Mouse (Mus musculus): Measurements from ENCODE around the gene Zbtb11. TPM values are rescaled to one million over a fixed set of nuclear protein-coding genes. Genes with fewer than 3 reads are reported as not detected.

Zbtb11 gene
- polyA plus RNA-seq, 1 experiment from 2014 or later: 17.6 TPM

DNA sequence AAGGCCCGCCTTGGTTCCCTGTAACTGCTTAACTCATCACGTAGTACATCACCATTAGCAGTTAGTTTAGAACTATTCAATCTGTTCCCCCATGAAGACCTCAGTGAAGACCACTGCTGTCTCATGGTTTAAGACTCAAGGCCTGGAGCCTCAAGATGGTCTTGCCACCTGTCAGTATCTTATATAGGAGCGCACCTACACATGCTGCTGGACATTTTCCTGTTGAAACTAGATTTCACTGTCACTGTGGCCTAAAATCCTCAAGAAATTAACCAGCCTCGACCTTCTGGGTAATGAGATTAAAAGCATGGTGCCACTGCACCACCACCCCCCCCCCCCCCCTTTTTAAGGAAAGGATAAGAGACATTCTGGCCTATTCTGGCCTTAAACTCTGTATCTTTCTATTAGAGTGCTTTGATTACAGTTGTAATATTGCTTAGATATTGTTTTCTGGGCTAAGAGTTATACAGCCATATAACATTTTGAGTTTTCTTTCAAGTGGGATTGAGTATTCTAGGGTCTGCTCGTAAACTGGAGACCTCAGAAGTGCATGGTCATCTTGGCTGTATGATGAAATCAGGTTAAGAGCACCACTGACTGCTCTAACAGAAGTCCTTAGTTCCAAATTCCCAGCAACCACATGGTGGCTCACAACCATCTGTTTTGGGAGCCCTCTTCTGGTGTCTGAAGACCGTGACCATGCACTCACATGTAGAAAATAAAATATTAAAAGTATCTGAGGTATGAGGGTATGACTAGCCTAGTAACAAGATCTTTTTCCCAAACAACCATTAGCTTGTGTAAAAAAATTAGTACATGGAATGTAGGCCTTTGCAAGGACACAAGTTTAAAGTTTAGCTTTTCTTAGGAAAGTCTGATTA, 1.7 kb upstream of the Zbtb11 start:
- peak overlapping the region; percentile 99; the same call in 1 of the 2 replicates for H3K4me3 ChIP-seq
- peaks cover 51% of the 10 kb centered on the region for H3K36me3 ChIP-seq
- ATAC-seq: no peak
- peak overlapping the region; percentile 86 for H3K4me2 ChIP-seq
- H3K9ac ChIP-seq: no peak overlapping the region
- peak overlapping the region; percentile 58 for H3K27ac ChIP-seq
- no peaks in the 10 kb centered on the region for H3K27me3 ChIP-seq (replicated peaks)
- peaks cover 71% of the 10 kb centered on the region for H3K4me1 ChIP-seq
- WGBS (ENCODE audit: insufficient replicate concordance): 60% methylated on average over 6 of the region's 6 CpGs
- no peaks in the 10 kb centered on the region for H3K9me3 ChIP-seq (replicated peaks)

DNA sequence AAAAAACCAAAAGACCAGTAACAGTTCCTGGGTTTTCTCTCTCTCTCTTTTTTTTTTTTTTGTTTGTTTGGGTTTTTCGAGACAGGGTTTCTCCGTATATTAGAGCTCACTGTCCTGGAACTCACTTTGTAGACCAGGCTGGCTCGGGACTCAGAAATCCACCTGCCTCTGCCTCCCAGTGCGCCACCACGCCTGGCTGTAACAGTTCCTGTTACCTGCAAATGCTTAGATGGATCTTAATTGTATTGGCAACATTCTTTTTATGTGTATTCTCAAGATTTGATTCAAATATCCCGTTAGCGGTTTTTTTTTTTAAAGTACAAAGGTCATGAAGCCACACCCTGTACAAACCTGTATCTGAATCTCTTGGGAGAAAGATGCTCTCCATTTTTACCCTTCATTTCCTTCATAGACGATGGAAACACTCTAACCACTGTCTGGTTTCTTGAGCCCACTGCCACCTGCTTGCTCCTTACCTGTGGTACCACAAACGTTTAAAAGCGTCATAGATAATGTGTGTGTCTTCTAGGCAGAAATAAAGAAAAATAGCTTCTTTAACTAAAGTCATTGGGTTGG, 969 bp upstream of the Zbtb11 start:
- H3K27me3 ChIP-seq (replicated peaks): no peaks in the 10 kb centered on the region
- H3K36me3 ChIP-seq: peaks cover 47% of the 10 kb centered on the region
- peaks cover 66% of the 10 kb centered on the region for H3K4me1 ChIP-seq
- no peaks in the 10 kb centered on the region for H3K9me3 ChIP-seq (replicated peaks)
- ATAC-seq: no peak
- H3K27ac ChIP-seq: peak overlapping the region; percentile 92
- peak overlapping the region; percentile 97 for H3K9ac ChIP-seq
- H3K4me3 ChIP-seq: peak overlapping the region; percentile 99
- H3K4me2 ChIP-seq: peak overlapping the region; percentile 86
- 38% methylated on average over 10 of the region's 10 CpGs for WGBS (ENCODE audit: insufficient replicate concordance)

DNA sequence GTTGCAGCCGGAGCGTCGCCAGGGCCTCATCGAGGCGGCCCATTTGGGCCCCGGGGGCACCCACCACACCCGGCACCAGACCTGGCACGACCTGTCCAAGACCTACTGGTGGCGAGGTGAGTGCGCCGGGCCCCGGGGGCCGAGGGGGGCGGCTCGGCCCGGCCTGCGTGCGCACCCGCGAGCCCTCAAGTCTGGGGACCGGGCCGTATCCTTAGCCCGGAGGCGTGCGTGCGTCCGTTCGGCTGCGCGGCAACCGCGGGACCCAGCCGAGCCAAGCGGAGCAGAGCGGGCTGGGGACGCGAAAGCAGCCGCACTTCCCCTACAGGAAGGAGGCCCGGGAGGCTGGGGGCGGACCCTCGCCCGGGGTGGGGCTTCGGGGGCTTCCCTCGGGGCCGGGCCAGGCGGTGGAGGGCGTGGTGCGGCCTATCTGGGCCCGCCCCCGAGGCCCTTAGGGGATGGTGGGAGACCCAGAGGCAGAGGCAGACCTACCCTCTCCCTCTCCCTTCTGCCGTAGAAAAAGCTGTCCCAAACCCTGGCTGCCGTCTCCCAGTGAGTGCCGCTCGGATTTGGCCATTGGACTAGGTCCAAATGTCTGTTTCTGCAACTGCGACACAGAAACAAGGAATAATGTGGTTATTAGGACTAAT, 696 bp downstream of the Zbtb11 start:
- Histone ChIP-seq H3K9me3 (replicated peaks) (no peaks in the 10 kb centered on the region), H3K27me3 (replicated peaks) (no peaks in the 10 kb centered on the region), H3K4me1 (peaks cover 52% of the 10 kb centered on the region), H3K4me2 (peak overlapping the region; percentile 86), H3K36me3 (peaks cover 45% of the 10 kb centered on the region), H3K9ac (peak overlapping the region; percentile 97), H3K27ac (peak overlapping the region; percentile 92), H3K4me3 (peak overlapping the region; percentile 99)
- peak; percentile 87 for ATAC-seq
- under 1% methylated on average over 55 of the region's 55 CpGs for WGBS (ENCODE audit: insufficient replicate concordance)

DNA sequence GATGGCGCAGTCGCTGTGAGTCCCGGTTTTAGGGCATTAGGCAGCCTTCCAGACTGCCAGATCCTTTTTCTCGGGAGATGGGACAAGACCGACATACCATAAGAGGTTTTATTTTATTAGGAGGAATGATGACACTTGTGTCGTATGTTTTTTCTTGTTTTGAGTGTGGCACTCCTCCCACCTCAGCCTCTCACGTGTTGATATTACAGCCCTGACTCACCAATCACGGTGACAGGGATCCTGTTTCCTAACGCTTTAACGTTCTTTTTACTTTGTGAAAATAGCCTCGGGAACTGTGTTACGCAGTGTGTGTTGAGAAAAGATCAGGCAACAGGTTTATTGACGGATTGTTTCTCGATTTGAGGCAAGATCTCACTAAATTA, 1.2 kb downstream of the Zbtb11 start:
- Histone ChIP-seq H3K9me3 (replicated peaks) (no peaks in the 10 kb centered on the region), H3K4me2 (peak overlapping the region; percentile 86), H3K36me3 (peaks cover 40% of the 10 kb centered on the region), H3K9ac (peak overlapping the region; percentile 97), H3K4me1 (peaks cover 47% of the 10 kb centered on the region), H3K27me3 (replicated peaks) (no peaks in the 10 kb centered on the region), H3K4me3 (peak overlapping the region; percentile 99), H3K27ac (peak overlapping the region; percentile 92)
- 8% methylated on average over 14 of the region's 14 CpGs for WGBS (ENCODE audit: insufficient replicate concordance)
- ATAC-seq: 0 out of 2 replicates have a peak, but pooled peaks have one; percentile 12

DNA sequence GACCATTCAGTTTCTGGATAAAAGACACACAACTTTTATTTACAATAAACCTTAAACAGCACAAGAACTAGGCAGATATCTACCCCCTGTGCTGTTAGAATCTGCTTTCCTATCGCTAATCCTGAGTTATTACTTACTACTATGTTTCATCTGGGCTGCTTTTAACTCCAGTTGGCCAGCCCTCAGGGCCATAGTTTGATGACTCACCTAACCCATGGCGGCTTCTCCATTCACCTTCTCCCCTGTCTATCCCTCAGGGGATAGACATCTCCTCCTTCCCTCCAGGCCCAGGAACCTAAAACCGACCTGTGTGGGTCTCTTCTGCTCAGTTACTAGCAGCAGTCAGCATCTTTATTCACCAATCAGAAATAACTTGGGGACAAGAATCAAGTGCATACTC, 12.3 kb downstream of the Zbtb11 start:
- no peak for ATAC-seq
- H3K9me3 ChIP-seq (replicated peaks): no peaks in the 10 kb centered on the region
- H3K27ac ChIP-seq: no peak overlapping the region
- WGBS (ENCODE audit: insufficient replicate concordance): 82% methylated on average over 3 of the region's 3 CpGs
- no peak overlapping the region for H3K9ac ChIP-seq
- no peak overlapping the region for H3K4me3 ChIP-seq
- no peak overlapping the region for H3K4me2 ChIP-seq
- H3K4me1 ChIP-seq: no peaks in the 10 kb centered on the region
- H3K36me3 ChIP-seq: peaks cover 82% of the 10 kb centered on the region
- H3K27me3 ChIP-seq (replicated peaks): no peaks in the 10 kb centered on the region

DNA sequence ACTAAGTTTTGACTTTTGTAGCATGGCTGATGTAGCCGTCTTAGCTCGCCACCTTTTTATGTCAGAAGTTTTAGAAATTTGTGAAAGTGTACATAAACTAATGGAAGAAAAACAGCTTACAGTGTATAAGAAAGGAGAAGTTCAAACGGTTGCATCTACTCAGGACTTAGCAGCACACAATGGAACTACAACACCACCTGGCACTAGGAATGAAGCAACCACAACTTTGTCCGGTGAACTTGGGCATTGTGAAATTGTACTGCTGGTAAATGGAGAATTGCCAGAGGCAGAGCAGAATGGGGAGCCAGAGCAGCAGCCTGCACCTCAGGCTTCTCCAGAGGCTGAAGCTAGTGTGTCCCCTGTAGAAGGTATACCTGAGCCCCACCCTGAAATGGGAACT, 16.6 kb downstream of the Zbtb11 start:
- H3K9me3 ChIP-seq (replicated peaks): no peaks in the 10 kb centered on the region
- H3K36me3 ChIP-seq: peaks cover 86% of the 10 kb centered on the region
- no peak overlapping the region for H3K27ac ChIP-seq
- no peak for ATAC-seq
- no peaks in the 10 kb centered on the region for H3K27me3 ChIP-seq (replicated peaks)
- H3K4me1 ChIP-seq: no peaks in the 10 kb centered on the region
- H3K4me2 ChIP-seq: no peak overlapping the region
- H3K9ac ChIP-seq: no peak overlapping the region
- no peak overlapping the region for H3K4me3 ChIP-seq
- 77% methylated on average over 4 of the region's 4 CpGs for WGBS (ENCODE audit: insufficient replicate concordance)

DNA sequence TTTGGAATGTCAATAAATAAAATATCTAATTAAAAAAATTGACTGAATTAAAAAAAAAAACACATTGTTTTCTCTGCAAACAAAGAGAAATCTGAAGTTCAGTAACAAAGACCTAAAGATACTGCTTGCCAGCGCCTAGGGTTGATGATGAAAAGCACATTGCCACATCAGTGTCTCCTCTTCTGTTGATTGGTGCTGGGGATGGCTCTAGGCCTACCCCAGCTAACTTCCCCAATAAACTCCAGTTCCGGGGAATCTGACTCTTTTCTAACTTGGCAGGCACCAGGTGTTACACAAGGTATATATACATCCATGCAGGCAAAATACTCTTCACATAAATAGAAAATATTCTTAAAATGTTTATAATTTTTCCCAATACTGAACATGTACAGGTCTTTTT, 20.6 kb downstream of the Zbtb11 start:
- Histone ChIP-seq H3K9me3 (replicated peaks) (no peaks in the 10 kb centered on the region), H3K27me3 (replicated peaks) (no peaks in the 10 kb centered on the region), H3K4me1 (no peaks in the 10 kb centered on the region), H3K4me3 (no peak overlapping the region), H3K9ac (no peak overlapping the region), H3K36me3 (peaks cover 91% of the 10 kb centered on the region), H3K4me2 (no peak overlapping the region), H3K27ac (no peak overlapping the region)
- 92% methylated on average over 2 of the region's 2 CpGs for WGBS (ENCODE audit: insufficient replicate concordance)
- no peak for ATAC-seq

DNA sequence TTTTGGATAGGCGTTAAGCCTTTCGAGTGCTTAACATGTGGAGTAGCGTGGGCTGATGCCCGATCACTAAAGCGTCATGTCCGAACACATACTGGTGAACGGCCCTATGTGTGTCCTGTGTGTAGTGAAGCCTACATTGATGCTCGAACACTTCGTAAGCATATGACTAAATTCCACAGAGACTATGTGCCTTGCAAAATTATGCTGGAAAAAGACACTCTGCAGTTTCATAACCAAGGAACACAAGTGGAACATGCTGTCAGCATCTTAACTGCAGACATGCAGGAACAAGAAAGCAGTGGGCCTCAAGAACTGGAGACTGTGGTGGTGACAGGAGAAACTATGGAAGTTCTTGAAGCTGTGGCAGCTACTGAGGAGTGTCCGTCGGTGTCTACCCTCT, 33.1 kb downstream of the Zbtb11 start:
- WGBS (ENCODE audit: insufficient replicate concordance): 92% methylated on average over 11 of the region's 11 CpGs
- no peak for ATAC-seq
- peaks cover 86% of the 10 kb centered on the region for H3K36me3 ChIP-seq

DNA sequence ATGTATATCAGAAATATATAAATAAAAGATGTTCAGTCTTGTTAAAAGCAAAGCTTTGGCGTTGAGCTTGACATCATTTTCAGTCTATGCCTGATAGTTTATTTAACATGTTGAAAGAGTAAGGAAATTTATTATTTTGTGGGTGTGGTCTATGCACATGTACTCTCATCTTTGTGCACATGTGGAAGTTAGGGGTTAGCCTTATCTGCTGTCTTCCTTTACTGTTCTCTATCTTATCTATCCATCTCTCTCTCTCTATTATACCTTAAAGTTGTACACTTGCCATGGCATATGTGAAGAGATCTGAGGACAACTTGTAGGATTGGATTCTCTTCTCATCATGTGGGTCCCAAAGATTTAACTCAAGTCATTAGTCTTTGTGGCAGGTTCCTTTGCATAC, 35.2 kb downstream of the Zbtb11 start:
- H3K4me3 ChIP-seq: no peak overlapping the region
- H3K9me3 ChIP-seq (replicated peaks): no peaks in the 10 kb centered on the region
- no peaks in the 10 kb centered on the region for H3K4me1 ChIP-seq
- H3K27me3 ChIP-seq (replicated peaks): no peaks in the 10 kb centered on the region
- no peak overlapping the region for H3K9ac ChIP-seq
- peaks cover 85% of the 10 kb centered on the region for H3K36me3 ChIP-seq
- no peak overlapping the region for H3K4me2 ChIP-seq
- H3K27ac ChIP-seq: no peak overlapping the region
- no peak for ATAC-seq
- 83% methylated on average over 1 of the region's 1 CpGs for WGBS (ENCODE audit: insufficient replicate concordance)

More for the DNA sequence above, 33.1 kb downstream of the Zbtb11 start:
- H3K9ac ChIP-seq: no peak overlapping the region
- no peak overlapping the region for H3K4me3 ChIP-seq
- H3K9me3 ChIP-seq (replicated peaks): no peaks in the 10 kb centered on the region
- H3K27ac ChIP-seq: no peak overlapping the region
- no peak overlapping the region for H3K4me2 ChIP-seq
- no peaks in the 10 kb centered on the region for H3K4me1 ChIP-seq
- H3K27me3 ChIP-seq (replicated peaks): no peaks in the 10 kb centered on the region

DNA sequence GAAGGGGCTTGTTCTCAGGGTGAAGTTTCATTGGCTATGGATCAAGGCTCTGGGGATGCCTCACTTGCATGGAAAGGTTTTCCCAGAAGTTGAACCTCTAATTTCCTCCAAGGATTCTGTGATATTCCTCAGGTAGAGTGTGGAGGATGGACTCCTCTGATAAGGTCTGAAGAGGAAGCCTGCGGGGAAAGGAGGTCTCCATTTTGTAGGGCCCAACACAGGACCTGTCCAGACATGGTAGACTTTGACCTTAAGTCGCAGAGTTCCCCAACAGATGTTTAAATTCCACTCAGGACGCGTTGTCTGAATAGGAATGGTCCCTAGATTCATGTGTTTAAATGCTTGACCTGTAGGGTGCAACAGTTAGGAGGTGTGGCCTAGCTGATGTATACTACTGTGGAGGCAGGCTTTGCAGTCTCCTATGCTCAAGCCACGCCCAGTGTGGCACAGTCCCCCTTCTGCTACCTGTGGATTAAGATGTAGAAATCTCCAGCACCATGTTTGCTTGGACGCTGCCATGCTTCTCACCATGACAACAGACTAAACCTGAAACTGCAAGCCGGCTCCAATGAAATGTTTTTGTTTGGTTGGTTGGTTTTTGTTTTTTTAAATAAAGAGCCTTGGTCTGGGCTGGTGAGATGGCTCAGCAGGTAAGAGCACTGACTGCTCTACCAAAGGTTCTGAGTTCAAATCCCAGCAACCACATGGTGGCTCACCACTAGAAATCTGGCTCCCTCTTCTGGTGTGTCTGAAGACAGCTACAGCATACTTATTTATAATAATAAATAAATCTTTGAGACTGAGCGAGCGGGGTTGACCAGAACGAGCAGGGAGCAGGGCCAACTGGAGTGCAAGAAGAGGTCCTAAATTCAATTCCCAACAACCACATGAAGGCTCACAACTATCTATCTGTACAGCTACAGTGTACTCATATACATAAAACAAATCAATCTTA, 39.4 kb downstream of the Zbtb11 start:
- H3K9me3 ChIP-seq (replicated peaks): no peaks in the 10 kb centered on the region
- no peak overlapping the region for H3K9ac ChIP-seq
- H3K27me3 ChIP-seq (replicated peaks): no peaks in the 10 kb centered on the region
- peaks cover 77% of the 10 kb centered on the region for H3K36me3 ChIP-seq
- no peak overlapping the region for H3K27ac ChIP-seq
- H3K4me2 ChIP-seq: no peak overlapping the region
- no peak overlapping the region for H3K4me3 ChIP-seq
- 85% methylated on average over 10 of the region's 10 CpGs for WGBS (ENCODE audit: insufficient replicate concordance)
- ATAC-seq: peak; percentile 64
- H3K4me1 ChIP-seq: no peaks in the 10 kb centered on the region

DNA sequence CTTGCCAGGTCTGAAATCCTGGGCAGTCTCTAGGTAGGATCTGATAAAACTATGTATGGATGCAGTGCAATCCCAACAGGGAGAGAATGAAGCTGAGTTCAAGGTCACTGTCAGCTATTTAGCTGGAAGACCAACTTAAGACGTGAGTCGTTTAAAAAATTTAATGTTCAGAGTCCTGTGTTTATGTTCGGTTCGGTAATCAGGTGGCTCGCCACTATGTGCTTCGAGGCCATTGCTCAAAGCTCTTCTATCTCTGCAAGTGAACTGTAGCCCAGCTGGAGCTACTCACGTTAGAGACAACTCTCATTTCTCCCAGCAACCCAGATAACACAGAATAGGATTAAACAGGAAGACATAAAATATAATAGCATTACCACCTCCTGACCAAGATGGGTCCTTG, 40.4 kb downstream of the Zbtb11 start:
- no peaks in the 10 kb centered on the region for H3K27me3 ChIP-seq (replicated peaks)
- peaks cover 81% of the 10 kb centered on the region for H3K36me3 ChIP-seq
- H3K4me2 ChIP-seq: no peak overlapping the region
- no peaks in the 10 kb centered on the region for H3K4me1 ChIP-seq
- ATAC-seq: no peak
- no peak overlapping the region for H3K9ac ChIP-seq
- no peak overlapping the region for H3K4me3 ChIP-seq
- H3K27ac ChIP-seq: no peak overlapping the region
- no peaks in the 10 kb centered on the region for H3K9me3 ChIP-seq (replicated peaks)
- 86% methylated on average over 7 of the region's 7 CpGs for WGBS (ENCODE audit: insufficient replicate concordance)
